Mouse (Mus musculus) liver, embryonic 14.5 days (tissue): ENCODE results near the gene Med27. TPM values are rescaled to one million over a fixed set of nuclear protein-coding genes. Genes with fewer than 3 reads are reported as not detected.

Source experiments
- ATAC-seq: fragments of 200-750 bp; cut with Nextera tagmentation; 2 replicates; pipeline ENCODE4 v1.8.0; 2017; ENCODE audit warnings: moderate number of reproducible peaks, mild to moderate bottlenecking, moderate library complexity; ENCODE audit not compliant: insufficient read depth
- DNase-seq, 3 experiments: peaks; one replicate each; pipeline ENCODE4 v3.0.0-alpha.2; 2012 to 2013; ENCODE audit warnings: low read depth in 3 of 3, low spot score in 3 of 3
- H3K27ac ChIP-seq: fragments of 300-500 bp; sonication (generic); 2 replicates; pipeline ENCODE4 v1.5.1; 2014; ENCODE audit warnings: moderate library complexity, mild to moderate bottlenecking, control low read depth, inconsistent platforms
- H3K27me3 ChIP-seq: fragments of 300-500 bp; sonication (generic); 2 replicates; pipeline ENCODE4 v1.6.1; 2014; ENCODE audit warnings: mild to moderate bottlenecking, low read length, moderate library complexity; ENCODE audit not compliant: control insufficient read depth, insufficient read depth
- H3K36me3 ChIP-seq: fragments of 300-500 bp; sonication (generic); replicated peaks from 2 replicates; pipeline ENCODE4 v1.6.1; 2014; ENCODE audit warnings: low read depth; ENCODE audit not compliant: control insufficient read depth, insufficient read depth
- H3K4me1 ChIP-seq, 2 experiments: fragments of 200-500 bp in 1 of 2; fragments of 300-500 bp in 1 of 2; sonication (generic) in 1 of 2; replicated peaks; 2 replicates each; pipeline ENCODE4 v1.6.1; 2012 to 2014; ENCODE audit warnings: antibody characterized with exemption in 1 of 2, inconsistent platforms in 1 of 2, low read length in 1 of 2; ENCODE audit not compliant: control insufficient read depth in 2 of 2, insufficient read depth in 2 of 2
- H3K4me2 ChIP-seq: fragments of 300-500 bp; sonication (generic); 2 replicates; pipeline ENCODE4 v1.6.1; 2014; ENCODE audit warnings: low read depth, mild to moderate bottlenecking, control low read depth, moderate library complexity
- H3K4me3 ChIP-seq, 2 experiments: fragments of 200-500 bp in 1 of 2; fragments of 300-500 bp in 1 of 2; sonication (generic) in 1 of 2; 2 replicates each; pipeline ENCODE4 v1.5.1; 2012 to 2014; ENCODE audit warnings: low read depth in 2 of 2, low read length in 2 of 2, mild to moderate bottlenecking in 2 of 2, control low read depth in 1 of 2, inconsistent platforms in 1 of 2, moderate library complexity in 1 of 2; ENCODE audit not compliant: insufficient read depth in 1 of 2
- H3K9ac ChIP-seq: fragments of 300-500 bp; sonication (generic); replicated peaks from 2 replicates; pipeline ENCODE4 v1.6.1; 2014; ENCODE audit warnings: mild to moderate bottlenecking, control low read depth, moderate library complexity
- H3K9me3 ChIP-seq: fragments of 300-500 bp; sonication (generic); 2 replicates; pipeline ENCODE4 v1.6.1; 2016; ENCODE audit warnings: low read length, mixed read lengths; ENCODE audit not compliant: control insufficient read depth
- CTCF ChIP-seq: IDR thresholded peaks from 2 replicates; pipeline ENCODE4 v1.5.1; 2016; ENCODE audit warnings: antibody characterized with exemption, low read depth, control low read depth
- EP300 ChIP-seq: IDR thresholded peaks from 2 replicates; pipeline ENCODE4 v1.6.1; 2016; ENCODE audit warnings: antibody characterized with exemption, low read depth
- WGBS: fragments of 180-500 bp; shearing (Covaris S2); extraction: QIAGEN DNeasy Blood & Tissue Kit; methylation state at CpG from one replicate; pipeline ENCODE4 v1.1.7; 2014; ENCODE audit not compliant: insufficient replicate concordance; 5-methylcytosine and 5-hydroxymethylcytosine counted together
- polyA plus RNA-seq, 2 experiments: library from polyadenylated mRNA; depleted of rRNA in 1 of 2; stranded (reverse) in 1 of 2; unstranded in 1 of 2; fragments of >200 nt; fragmentation: Nextera tagmentation in 1 of 2; extraction: Ambion mirVana in 1 of 2; gene quantifications; 2 replicates each; pipeline versions ENCODE4 v1.2.1 to v1.2.3; 2012 to 2014

Gene Med27
- polyA plus RNA-seq, 2 experiments = 15.0 to 16.5 TPM

DNA sequence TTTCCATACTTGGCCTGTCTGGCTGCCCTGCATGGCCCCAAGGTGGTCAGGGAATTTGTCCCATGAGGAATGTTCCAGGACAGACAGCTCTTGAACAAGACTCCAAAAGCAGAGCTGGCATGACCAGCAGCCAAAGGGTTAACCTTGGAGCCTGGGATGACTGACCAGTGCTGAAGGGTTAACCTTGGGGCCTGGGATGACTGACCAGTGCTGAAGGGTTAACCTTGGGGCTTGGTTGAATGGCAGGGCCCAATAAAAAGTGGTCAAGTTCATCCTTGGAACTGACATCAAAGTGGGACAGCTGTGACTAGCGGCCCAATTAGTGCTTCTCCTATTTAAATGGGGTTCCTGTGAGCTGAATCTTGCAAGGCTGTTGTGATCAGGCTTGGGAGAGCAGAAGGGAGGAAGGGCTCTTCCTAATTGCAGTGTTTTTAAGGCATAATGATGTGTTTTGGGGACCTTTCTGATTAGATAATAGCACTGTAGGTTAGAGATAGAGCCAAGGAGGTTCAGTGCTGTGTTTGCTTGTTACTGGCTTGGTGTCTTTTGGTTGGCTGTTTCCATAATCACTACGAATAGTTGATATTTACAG lies 97.1 kb downstream of the Med27 start:
- Histone ChIP-seq H3K4me3 (no peak overlapping the region), H3K4me2 (no peak overlapping the region), H3K27me3 (no peaks in the 10 kb centered on the region), H3K27ac (no peak overlapping the region), H3K9ac (no peak overlapping the region), H3K4me1 (peaks cover under 1 to 20% of the 10 kb centered on the region in 2 experiments; a peak in 2 of 4 replicates), H3K9me3 (no peaks in the 10 kb centered on the region), H3K36me3 (no peaks in the 10 kb centered on the region)
- WGBS = 44% methylated on average over 2 of the region's 2 CpGs
- TF ChIP-seq EP300 (no peak), CTCF (no peak)
- DNase-seq (no peak), ATAC-seq (no peak)

DNA sequence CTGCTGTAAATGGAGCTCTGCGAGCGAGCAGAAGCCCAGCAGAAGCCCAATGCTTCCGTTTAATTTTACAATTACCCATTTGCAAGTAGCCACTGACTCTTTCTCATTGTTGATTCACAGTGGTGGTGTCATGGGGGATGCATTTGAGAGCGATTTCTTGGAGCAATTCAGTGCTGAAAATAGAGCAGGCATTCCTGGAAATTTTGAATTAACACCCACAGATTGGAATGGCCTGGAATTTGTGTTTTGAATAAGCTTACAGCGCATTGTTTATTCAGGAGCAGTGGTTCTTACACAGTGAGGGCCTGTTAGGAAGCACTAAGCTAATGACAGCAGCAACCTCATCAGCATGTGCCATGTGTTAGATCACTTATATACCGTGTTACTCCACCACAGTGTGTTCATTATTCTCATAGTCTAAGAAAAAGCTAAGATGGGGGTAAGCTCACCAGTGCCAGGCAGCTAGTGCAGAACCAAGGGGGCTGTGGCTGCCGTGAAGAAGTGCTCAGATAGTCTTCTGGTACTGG lies 101.9 kb downstream of the Med27 start:
- no peak for ATAC-seq
- no peaks in the 10 kb centered on the region for H3K27me3 ChIP-seq
- H3K9ac ChIP-seq = no peak overlapping the region
- H3K4me2 ChIP-seq = no peak overlapping the region
- H3K27ac ChIP-seq = no peak overlapping the region
- peaks cover 0 to 7% of the 10 kb centered on the region in 2 experiments; a peak in 2 of 4 replicates for H3K4me1 ChIP-seq
- DNase-seq = no peak
- H3K36me3 ChIP-seq = no peaks in the 10 kb centered on the region
- no peak for TF ChIP-seq EP300
- no peak for TF ChIP-seq CTCF
- H3K4me3 ChIP-seq = no peak overlapping the region
- H3K9me3 ChIP-seq = no peaks in the 10 kb centered on the region
- 72% methylated on average over 7 of the region's 7 CpGs for WGBS

DNA sequence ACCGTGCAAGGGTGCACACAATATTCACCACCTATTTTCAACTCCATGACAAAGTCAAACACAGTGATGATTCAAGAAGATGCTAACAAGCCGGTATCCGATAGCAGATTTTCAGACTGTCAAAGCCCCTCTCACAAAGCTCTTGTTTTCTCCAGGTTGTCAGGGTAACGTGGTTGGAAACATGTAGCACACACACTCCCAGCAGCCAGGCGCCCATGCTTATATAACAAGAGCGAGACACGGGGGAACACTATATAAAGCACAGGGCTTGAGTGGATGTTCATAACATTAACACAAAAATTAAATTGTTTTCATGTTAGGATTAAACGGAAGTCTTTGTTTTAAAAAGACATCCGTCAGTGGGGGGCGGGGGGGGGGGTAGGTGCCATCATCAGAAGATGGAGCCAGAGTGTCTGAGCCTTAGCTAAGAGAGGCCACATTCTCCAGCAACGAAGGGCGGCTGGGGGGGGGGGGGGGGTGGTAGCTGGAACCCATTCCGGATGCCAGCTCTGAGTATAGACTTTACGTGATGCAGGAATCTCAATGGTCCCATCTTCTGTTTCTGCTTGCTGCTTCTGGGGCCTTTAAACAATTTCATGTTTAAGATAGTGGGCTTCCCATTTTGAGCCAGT lies 104.9 kb downstream of the Med27 start:
- Histone ChIP-seq H3K36me3 (no peaks in the 10 kb centered on the region), H3K4me1 (peaks cover 0 to under 1% of the 10 kb centered on the region in 2 experiments; a peak in 2 of 4 replicates), H3K9ac (no peak overlapping the region), H3K27me3 (no peaks in the 10 kb centered on the region), H3K4me3 (no peak overlapping the region), H3K9me3 (no peaks in the 10 kb centered on the region), H3K4me2 (no peak overlapping the region), H3K27ac (no peak overlapping the region)
- TF ChIP-seq CTCF = no peak
- TF ChIP-seq EP300 = no peak
- no peak for ATAC-seq
- DNase-seq = no peak
- 83% methylated on average over 14 of the region's 14 CpGs for WGBS

DNA sequence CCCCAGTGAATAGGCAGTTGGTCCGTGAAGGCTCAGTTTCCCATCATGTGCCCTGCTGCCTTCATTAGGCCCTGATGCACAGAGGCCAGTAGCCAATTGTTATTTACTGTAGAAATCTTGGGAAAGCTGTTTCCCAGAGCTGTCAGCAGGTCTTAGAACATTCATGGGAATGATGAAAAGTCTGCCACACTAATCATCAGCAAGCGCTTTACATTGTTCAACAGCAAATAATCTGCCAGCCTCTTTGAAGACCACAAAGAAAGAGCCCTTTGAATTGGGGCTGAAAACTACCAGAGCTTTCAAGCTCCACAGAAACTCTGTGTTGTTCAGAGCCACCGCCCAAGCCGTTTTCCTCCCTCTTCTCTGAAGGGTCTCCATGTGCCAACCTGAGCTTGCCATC lies 106.8 kb downstream of the Med27 start:
- H3K4me3 ChIP-seq = no peak overlapping the region
- no peaks in the 10 kb centered on the region for H3K27me3 ChIP-seq
- H3K4me1 ChIP-seq = peaks cover 3 to 18% of the 10 kb centered on the region in 2 experiments; a peak in 3 of 4 replicates
- H3K9ac ChIP-seq = no peak overlapping the region
- no peak overlapping the region for H3K4me2 ChIP-seq
- no peak for ATAC-seq
- H3K36me3 ChIP-seq = no peaks in the 10 kb centered on the region
- no peak for DNase-seq
- TF ChIP-seq CTCF (no peak), EP300 (no peak)
- no peak overlapping the region for H3K27ac ChIP-seq
- WGBS = 64% methylated on average over 4 of the region's 4 CpGs
- H3K9me3 ChIP-seq = no peaks in the 10 kb centered on the region

DNA sequence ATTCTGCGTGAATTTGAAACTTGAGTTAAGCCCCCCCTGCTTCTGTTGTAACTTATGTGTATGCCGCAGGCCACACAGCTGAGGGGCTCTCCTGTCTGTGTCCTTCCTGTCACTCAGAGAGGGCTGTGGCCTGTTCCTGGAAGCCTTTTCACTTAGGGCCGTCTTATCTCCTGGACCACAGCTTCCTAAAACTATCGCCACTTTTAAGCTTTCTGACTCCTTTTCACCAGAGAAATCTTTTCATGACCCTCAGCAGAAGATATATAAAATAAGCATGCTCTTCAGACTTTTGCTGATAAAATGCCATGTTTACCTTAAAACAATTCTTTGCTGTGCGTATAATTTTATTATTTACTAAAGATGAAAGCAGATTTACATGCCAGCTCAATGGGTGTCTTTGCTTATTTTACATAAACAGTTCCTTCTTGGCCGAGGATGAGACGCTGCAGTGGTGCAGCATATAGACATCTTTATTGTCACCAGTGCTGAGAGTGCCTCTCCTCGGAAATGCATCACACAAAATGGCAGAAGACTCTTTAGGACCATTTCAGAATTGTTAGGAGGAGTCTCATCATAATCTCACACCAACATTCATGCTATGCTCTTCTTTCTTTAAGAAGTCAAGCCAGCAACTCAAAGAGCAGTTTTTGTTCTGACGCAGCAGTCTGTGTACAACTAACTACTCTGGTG lies 110.2 kb downstream of the Med27 start:
- no peaks in the 10 kb centered on the region for H3K36me3 ChIP-seq
- DNase-seq (no peak), ATAC-seq (no peak)
- WGBS = 10% methylated on average over 9 of the region's 9 CpGs
- peaks cover 3 to 24% of the 10 kb centered on the region in 2 experiments; a peak in 3 of 4 replicates for H3K4me1 ChIP-seq
- no peak overlapping the region; the same call in 1 of the 2 replicates for H3K9ac ChIP-seq
- H3K4me3 ChIP-seq = no peak overlapping the region
- TF ChIP-seq CTCF (no peak), EP300 (no peak)
- no peak overlapping the region for H3K27ac ChIP-seq
- H3K4me2 ChIP-seq = no peak overlapping the region
- H3K9me3 ChIP-seq = no peaks in the 10 kb centered on the region
- no peaks in the 10 kb centered on the region for H3K27me3 ChIP-seq
